Mouse (Mus musculus) gastrocnemius, adult 18-20 months (tissue): ENCODE measurements around the gene Wdr70. TPM values are rescaled to one million over a fixed set of nuclear protein-coding genes. Genes with fewer than 3 reads are reported as not detected.

ENCODE experiments used
- DNase-seq: peaks from one replicate; pipeline ENCODE4 v3.0.0; 2021; ENCODE audit warnings: low spot score
- total RNA-seq, 2 experiments: library from RNA; stranded (reverse); gene quantifications; 2 replicates each; pipeline ENCODE4 v1.2.3; 2021

Gene Wdr70
- total RNA-seq, 2 experiments from 2014 or later = 18.5 to 20.3 TPM

DNA sequence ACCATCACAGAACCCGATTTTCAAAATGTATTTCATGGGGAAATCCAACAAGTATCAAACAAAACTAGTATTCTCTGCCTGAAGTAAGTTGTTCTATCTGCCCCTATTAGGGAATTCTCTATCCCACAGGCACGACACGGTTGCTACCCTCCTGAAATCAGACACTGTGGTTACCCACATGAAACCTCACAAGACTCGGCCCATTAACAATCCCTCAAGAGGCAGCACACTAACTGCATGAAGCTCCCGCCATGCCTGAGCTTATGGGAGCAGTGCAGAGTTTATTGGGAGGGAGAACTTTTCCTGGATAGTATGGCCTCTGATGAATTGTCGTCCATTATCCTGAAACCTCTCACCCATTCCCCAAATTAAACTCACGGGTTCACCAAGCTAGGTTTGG lies 67.8 kb downstream of the Wdr70 start:
- DNase-seq = no peak

DNA sequence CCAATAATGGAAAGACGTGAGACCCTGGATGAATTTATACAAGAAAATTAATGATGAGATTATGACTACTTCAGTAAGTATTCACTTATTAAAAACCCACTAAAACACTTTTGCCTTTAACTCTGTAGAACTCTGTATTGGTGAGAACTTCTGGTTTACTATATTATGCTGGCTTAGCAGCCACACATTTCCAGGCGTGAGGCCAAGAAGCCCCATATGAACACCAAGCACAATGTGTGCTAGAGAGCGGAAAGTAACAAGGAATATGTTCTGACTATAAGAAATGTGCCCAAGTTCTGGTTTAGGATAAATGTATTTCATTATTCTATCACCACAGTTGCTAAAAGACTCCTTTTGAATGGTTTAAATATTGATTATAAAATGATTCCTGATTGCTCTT lies 68.4 kb downstream of the Wdr70 start:
- DNase-seq = no peak

GRCm38 (mm10) chr15:8027503-8027902 lies 71.5 kb downstream of the Wdr70 start:
- no peak for DNase-seq

GRCm38 (mm10) chr15:8011418-8011817 lies 87.6 kb downstream of the Wdr70 start:
- DNase-seq = no peak

GRCm38 (mm10) chr15:8007413-8007812 lies 91.6 kb downstream of the Wdr70 start:
- no peak for DNase-seq

DNA sequence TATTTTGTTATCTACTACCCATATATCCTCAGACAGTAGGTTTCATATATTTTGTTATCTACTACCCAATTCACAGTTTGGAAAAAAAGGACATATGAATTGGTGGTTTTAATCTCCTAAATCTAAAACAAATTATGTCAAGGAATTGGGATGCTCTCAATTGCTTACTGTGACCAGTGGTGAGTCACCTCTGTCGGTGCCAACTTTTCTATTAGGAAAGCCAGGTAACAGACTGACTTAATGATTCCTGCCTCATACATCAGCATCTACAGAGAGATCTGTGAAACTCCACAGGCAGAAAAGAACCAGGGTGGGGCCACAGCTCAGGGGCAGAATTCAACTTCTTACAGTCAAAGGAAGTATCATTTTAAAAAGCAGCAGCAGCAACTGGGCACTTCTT lies 93.0 kb downstream of the Wdr70 start:
- no peak for DNase-seq

DNA sequence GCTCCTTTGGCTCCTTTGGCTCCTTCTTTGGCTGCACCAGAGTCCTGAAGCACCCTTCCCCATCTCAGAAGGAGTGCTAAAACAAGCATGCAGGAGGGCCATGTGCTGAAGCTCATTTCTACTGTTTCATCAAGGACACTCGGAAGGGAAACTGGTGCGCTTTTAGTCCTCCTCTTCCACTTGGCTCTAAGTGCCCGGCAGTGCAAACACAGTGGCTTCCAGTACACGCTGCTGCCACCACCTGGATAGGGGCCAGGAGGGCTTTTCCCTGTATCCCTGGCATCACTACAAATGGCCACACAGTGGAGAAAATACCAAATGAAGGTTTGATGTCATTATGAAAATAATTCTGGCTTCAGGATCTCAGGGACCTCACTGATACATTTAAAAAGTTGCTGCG lies 93.5 kb downstream of the Wdr70 start:
- DNase-seq = no peak

DNA sequence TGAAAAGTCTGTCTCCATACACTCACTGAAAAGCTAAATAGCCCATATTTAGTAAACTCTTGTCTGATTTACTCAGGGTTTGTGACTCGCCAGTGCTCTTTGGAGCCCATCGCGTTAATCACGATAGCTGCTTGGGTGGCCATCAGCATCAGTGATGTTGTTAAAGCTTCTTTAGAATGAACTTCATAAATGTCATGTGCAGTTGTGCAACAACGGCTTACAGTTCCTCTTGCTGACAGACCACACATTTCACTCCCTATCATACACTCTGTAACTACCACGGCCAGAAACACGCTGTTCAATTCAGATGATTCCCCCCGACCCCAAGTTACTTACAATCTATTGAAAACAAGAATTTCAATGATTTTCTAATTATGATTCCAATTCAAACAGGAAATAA lies 95.2 kb downstream of the Wdr70 start:
- DNase-seq = no peak

DNA sequence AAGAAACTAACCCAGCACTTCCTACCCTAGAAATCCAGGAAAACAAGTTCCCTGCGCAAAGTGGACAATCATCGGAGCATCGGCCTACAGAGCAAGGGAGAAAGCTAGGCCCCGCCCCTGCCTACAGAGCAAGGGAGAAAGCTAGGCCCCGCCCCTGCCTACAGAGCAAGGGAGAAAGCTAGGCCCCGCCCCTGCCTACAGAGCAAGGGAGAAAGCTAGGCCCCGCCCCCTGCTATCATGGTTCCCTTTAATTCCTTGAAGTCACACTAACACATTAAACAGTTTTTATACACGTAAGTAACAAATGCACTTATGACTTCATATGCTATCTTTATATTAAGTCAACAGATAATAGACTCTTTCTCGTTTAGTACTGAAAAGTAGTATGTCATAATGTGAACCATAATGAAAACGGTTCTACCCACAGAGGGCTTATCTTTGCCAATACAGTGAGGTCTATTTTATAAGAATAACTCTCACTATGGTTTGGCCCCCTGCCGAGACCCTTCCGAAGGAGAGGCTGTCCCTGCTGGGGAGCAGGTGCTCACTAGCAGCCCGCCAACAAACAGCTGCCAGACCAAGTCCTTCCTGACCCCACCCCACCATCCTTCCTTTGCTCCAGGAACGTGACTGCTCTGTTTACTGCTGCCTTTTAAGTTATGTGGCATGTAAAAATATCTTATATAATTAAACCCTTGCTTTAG lies 100.0 kb downstream of the Wdr70 start:
- DNase-seq = no peak

GRCm38 (mm10) chr15:7998095-7998494 lies 100.9 kb downstream of the Wdr70 start:
- no peak for DNase-seq

DNA sequence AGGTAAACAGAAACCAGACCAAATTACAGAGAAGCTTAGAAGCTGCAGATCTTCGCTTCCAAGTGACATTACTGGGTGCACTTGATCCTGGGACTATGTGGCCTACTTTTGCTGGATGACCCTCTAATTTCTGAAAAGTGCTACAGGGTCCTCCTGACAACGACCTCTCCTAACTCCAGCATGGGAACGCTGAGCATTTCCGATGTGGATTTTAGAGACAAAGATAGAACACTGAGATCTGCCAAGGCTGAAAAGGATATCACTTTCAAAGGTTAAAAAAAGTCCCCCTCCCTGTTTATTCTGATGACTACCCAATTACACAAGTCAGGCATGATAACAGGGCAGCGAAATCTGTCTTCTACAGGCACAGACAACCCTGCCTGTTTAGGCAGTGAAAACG lies 105.3 kb downstream of the Wdr70 start:
- peak; percentile 50 for DNase-seq

DNA sequence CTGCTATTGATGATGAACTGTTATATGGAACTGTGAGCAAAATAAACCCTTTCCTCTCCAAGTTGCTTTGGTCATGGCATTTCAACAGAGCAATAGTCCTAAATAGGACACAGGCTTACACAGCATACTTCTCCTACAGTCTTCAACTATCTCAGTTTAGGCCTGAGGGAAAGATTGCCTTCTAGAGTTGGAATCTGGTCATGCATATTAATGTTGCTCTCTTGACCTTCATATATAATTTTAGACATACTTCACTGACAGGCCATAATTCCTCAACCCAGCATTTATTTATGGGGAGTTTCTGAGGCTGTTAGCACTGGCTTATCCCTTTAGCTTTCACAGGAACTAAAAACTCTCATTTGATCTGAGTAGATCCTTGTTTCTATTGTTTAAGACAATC lies 108.9 kb downstream of the Wdr70 start:
- no peak for DNase-seq

GRCm38 (mm10) chr15:7987374-7987773 lies 111.6 kb downstream of the Wdr70 start:
- DNase-seq = no peak

DNA sequence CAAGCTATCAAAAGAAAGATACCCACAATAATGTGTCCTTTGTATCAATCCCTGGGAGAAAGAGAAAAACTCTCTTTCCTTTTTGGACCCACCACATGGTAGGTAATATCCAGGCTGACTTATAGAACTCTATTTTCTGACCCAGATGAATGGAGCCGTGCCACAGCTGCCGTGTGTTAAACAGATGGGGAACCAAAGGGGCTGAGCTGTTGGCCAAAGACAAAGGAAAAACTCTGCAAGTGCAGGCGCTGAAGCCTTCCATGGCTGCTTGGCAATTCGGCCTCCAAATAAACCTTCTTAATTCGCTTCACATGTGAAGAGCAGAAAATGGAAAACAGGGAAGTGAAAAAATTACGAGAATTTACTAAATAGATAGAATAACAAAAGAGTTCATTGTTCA lies 112.7 kb downstream of the Wdr70 start:
- no peak for DNase-seq

- DNase-seq = no peak
These were observed 120.4 kb downstream of the Wdr70 start for GRCm38 (mm10) chr15:7978640-7979039.

- no peak for DNase-seq
These were observed 122.2 kb downstream of the Wdr70 start for GRCm38 (mm10) chr15:7976775-7977174.

- DNase-seq = no peak
These were observed 124.6 kb downstream of the Wdr70 start for GRCm38 (mm10) chr15:7974368-7974767.

- no peak for DNase-seq
These were observed 126.5 kb downstream of the Wdr70 start for GRCm38 (mm10) chr15:7972528-7972927.

DNA sequence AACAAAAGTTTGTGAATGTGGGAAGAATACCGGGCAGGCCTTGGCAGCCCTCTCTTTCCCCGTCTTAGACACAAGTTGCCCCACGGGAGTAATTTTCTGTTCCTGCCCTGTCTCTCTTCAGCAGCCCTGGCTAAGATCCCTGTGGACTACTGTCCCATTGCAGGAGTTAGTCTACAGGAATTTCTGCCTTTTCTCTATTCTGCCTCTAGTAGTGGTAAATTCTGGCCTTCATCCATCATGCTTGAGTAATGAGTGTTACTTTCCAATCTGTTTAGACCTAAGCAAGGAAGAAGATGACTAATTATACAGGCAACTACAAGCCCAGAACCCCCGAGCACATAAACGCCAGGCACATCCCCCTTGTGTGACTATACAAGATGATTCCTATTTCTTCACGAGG lies 136.2 kb downstream of the Wdr70 start:
- DNase-seq = no peak

GRCm38 (mm10) chr15:7961489-7961888 lies 137.5 kb downstream of the Wdr70 start:
- no peak for DNase-seq

DNA sequence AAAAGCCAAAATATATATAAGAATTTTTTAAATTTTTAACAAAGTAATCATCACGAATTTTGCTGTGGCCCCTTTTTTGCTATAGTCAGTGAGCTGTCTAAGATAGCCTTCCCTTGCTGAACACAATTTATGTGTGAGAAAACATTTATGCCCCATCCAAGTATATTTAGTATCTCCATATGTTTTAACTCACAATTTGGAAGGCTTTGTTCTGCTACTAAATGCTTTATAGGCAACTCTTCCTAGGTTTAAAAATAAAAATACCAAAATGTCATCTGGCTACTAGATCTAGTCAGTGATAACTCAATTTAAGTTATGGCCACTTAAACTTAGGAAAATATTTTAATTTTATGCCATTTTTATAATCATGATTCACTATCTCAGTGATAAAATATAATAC lies 142.1 kb downstream of the Wdr70 start:
- DNase-seq = no peak

DNA sequence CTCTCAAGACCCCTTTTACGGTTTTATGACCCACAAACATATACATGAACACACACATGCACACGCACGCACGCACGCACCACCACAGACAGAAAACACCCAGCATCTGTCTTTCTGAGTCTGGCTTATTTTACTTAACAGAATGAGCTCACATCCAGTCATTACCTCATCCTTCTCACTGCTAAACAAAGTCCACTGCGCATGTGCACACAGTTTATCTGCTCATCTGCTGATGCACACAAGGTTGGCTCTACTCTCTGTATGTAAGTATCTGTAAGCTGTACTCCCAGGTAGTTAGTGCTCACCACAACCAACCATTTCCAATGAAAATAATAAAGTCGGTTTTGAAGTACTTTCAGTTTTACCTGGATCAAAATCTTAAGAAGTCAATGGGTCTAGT lies 148.4 kb downstream of the Wdr70 start:
- DNase-seq = no peak

DNA sequence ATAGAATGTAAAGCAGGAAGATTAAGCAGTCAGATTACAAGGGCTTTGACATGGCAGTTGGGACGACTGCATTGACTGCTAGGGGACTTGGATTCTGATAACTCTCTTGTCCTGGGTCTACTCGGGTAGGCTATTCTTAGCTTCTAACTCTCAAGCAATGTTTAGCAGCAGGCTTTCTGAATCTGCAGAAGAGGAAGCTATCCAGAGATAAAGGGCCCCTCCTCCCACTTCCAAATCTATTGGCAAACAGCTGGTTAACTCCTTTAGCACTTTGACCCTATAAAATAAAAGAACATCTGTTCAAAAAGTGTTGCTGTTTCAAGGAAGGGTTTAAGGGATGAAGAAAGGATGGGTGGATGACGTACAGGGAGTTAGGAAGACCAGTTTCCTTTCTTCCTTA lies 157.3 kb downstream of the Wdr70 start:
- no peak for DNase-seq

DNA sequence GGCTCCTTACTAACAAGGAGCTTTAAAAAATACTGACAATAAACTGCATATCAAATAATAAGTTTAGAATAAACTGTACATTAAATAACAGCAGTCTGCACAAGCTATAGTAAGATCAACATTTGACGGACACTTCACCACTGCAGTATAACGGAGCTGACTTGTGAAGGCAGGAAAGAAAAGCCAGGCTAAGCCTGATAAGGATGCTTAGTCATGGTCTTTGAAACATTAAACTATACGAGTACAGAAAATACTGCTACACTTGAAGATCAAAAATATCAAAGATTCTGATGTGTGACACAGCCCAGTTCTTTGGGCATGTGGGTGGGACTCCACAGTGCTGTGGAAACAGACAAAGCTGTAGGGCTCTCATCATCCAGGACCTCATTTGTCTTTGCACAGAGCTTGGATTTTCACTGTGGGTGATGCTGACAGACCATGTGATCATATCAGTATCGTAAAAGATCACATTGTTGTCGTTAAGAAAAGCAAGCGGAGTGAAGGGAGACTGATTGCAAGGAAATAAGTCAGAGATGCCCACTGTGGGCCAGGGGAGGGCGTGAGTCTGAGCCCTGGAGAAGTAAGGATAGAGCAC lies 163.3 kb downstream of the Wdr70 start:
- DNase-seq = no peak
